In genomic region chr8:104075079-104075478, GRCm38 (mm10) we compare ENCODE assay signal across 22 mouse cellular contexts. TPM values are rescaled to one million over a fixed set of nuclear protein-coding genes. Genes with fewer than 3 reads are reported as not detected.
DNase-seq lines count a peak whose midpoint lies in the region; ATAC-seq and TF ChIP-seq lines count a peak whose summit lies in the region.
"Had no signal": no experiment of that assay in that cellular context is flagged by ENCODE, and none has a peak within 500 bp of the region (broad histone marks: within the 10 kb centered on the region; RNA-seq: fewer than 3 reads in every experiment).

No protein-coding gene starts in this region.

- peaks cover 2% of the 10 kb centered on the region; the same call in 1 of the 2 replicates for H3K4me1 ChIP-seq in heart, adult 2 months (ENCODE audit: control insufficient read depth, insufficient read depth, low read length)
- no peaks in the 10 kb centered on the region for H3K4me1 ChIP-seq in midbrain, embryonic 11.5 days (ENCODE audit: control insufficient read depth, insufficient read depth, low read length)
- no peaks in the 10 kb centered on the region for H3K4me1 ChIP-seq in midbrain, embryonic 10.5 days
- H3K4me1 ChIP-seq: forebrain, embryonic 12.5 days; hindbrain, embryonic 12.5 days had no signal

- TF ChIP-seq CTCF in heart, adult 2 months (IDR thresholded peaks at IDR 0.05): no peak

- H3K4me3 ChIP-seq in heart, adult 2 months: no peak overlapping the region
- H3K4me3 ChIP-seq in midbrain, embryonic 11.5 days (ENCODE audit: low read depth, low read length): no peak overlapping the region
- no peak overlapping the region for H3K4me3 ChIP-seq in midbrain, embryonic 10.5 days
- H3K4me3 ChIP-seq: embryonic facial prominence, embryonic 13.5 days; erythroblast, embryonic 14.5 days; forebrain, embryonic 12.5 days; forebrain, embryonic 15.5 days; hindbrain, embryonic 12.5 days; hindbrain, embryonic 15.5 days had no signal

- no peak overlapping the region for H3K9ac ChIP-seq in heart, adult 2 months (ENCODE audit: low read depth, low read length)
- H3K9ac ChIP-seq in midbrain, embryonic 11.5 days (ENCODE audit: low read length): no peak overlapping the region
- H3K9ac ChIP-seq: embryonic facial prominence, embryonic 13.5 days; forebrain, embryonic 12.5 days; forebrain, embryonic 15.5 days; hindbrain, embryonic 12.5 days; hindbrain, embryonic 15.5 days had no signal

- TF ChIP-seq POLR2A in heart, adult 2 months (IDR thresholded peaks at IDR 0.05; ENCODE audit: insufficient read depth, low read depth, low read length): no peak

- ATAC-seq in midbrain, embryonic 11.5 days (ENCODE audit: low FRiP score): no peak
- ATAC-seq: activated CD4-positive, CD25-positive, alpha-beta regulatory T cell, adult 4 months had no signal

- no peaks in the 10 kb centered on the region for H3K79me2 ChIP-seq in heart, adult 2 months (replicated peaks; ENCODE audit: control insufficient read depth, insufficient read depth, low read length)

- intact Hi-C loops in heart, adult 2 months (cut with DNase I): no loop called here

- H3K27me3 ChIP-seq in heart, adult 2 months (ENCODE audit: control insufficient read depth, insufficient read depth, low read length): no peaks in the 10 kb centered on the region
- H3K27me3 ChIP-seq in midbrain, embryonic 11.5 days (ENCODE audit: control insufficient read depth, insufficient read depth, low read length): no peaks in the 10 kb centered on the region
- no peaks in the 10 kb centered on the region for H3K27me3 ChIP-seq in midbrain, embryonic 10.5 days (ENCODE audit: low read depth, poor library complexity, severe bottlenecking)
- H3K27me3 ChIP-seq: embryonic facial prominence, embryonic 13.5 days; forebrain, embryonic 12.5 days; forebrain, embryonic 15.5 days; hindbrain, embryonic 12.5 days; hindbrain, embryonic 15.5 days had no signal

- H3K9me3 ChIP-seq in midbrain, embryonic 11.5 days (ENCODE audit: control insufficient read depth, low read length): no peaks in the 10 kb centered on the region
- H3K9me3 ChIP-seq in midbrain, embryonic 10.5 days (replicated peaks): no peaks in the 10 kb centered on the region
- H3K9me3 ChIP-seq: embryonic facial prominence, embryonic 13.5 days; forebrain, embryonic 12.5 days; forebrain, embryonic 15.5 days; hindbrain, embryonic 12.5 days; hindbrain, embryonic 15.5 days had no signal

- H3K27ac ChIP-seq in heart, adult 2 months: no peak overlapping the region
- H3K27ac ChIP-seq in midbrain, embryonic 11.5 days (ENCODE audit: low read depth, low read length): no peak overlapping the region
- H3K27ac ChIP-seq in midbrain, embryonic 10.5 days (replicated peaks): no peak overlapping the region
- H3K27ac ChIP-seq: embryonic facial prominence, embryonic 13.5 days; forebrain, embryonic 12.5 days; forebrain, embryonic 15.5 days; hindbrain, embryonic 12.5 days; hindbrain, embryonic 15.5 days had no signal

- peak; percentile 68 for DNase-seq in heart, adult 11 months
- DNase-seq in heart, adult 2 months: no peak
- peak; percentile 47 for DNase-seq in midbrain, embryonic 11.5 days (ENCODE audit: low spot score, missing footprints)
- DNase-seq in midbrain, embryonic 10.5 days (ENCODE audit: low spot score): no peak
- DNase-seq in right cerebral cortex, postnatal 4 days: peak; percentile 0
- no peak for DNase-seq in right cerebral cortex, adult 2 months (ENCODE audit: low spot score in 2 of 2)
- DNase-seq in embryo, embryonic 11 days: no peak
- DNase-seq: adrenal gland, adult 8-10 months; adrenal gland, postnatal 25 days; cerebellum, adult 11-12 months; cerebellum, adult 8-10 months; cerebellum, postnatal 36 days; gastrocnemius, postnatal 25 days had no signal

- no peaks in the 10 kb centered on the region for H3K36me3 ChIP-seq in heart, adult 2 months (ENCODE audit: control insufficient read depth, insufficient read depth, low read length)
- H3K36me3 ChIP-seq in midbrain, embryonic 11.5 days (ENCODE audit: control insufficient read depth, insufficient read depth, low read length): no peaks in the 10 kb centered on the region
- no peaks in the 10 kb centered on the region for H3K36me3 ChIP-seq in midbrain, embryonic 10.5 days
- H3K36me3 ChIP-seq: embryonic facial prominence, embryonic 13.5 days; forebrain, embryonic 12.5 days; forebrain, embryonic 15.5 days; hindbrain, embryonic 12.5 days; hindbrain, embryonic 15.5 days had no signal

- no peak overlapping the region for H3K4me2 ChIP-seq in midbrain, embryonic 11.5 days
- H3K4me2 ChIP-seq: embryonic facial prominence, embryonic 13.5 days; forebrain, embryonic 12.5 days; forebrain, embryonic 15.5 days; heart, embryonic 11.5 days; hindbrain, embryonic 12.5 days; hindbrain, embryonic 15.5 days had no signal

- TF ChIP-seq EP300 in heart, adult 2 months (IDR thresholded peaks at IDR 0.05; ENCODE audit: insufficient read depth, low read depth, low read length): no peak

- WGBS in heart, adult 2 months: 97% methylated on average over 6 of the region's 6 CpGs
- 91% methylated on average over 6 of the region's 6 CpGs for WGBS in midbrain, embryonic 11.5 days
- 81% methylated on average over 6 of the region's 6 CpGs for WGBS in midbrain, embryonic 10.5 days

RNA-seq across cellular contexts. Expression of gene Cdh5, which starts 26.3 kb away (rescaled TPM):
- 100 to 1,000 TPM; 112 to 115 TPM for total RNA-seq in heart, adult 2 months (2021)
- 113 and 128 TPM in 2 replicates for polyA plus RNA-seq in heart, adult 2 months (2012; rRNA removed)
- 18.0 and 19.0 TPM in 2 replicates for polyA plus RNA-seq in midbrain, embryonic 11.5 days (2014; fragmentation: Nextera tagmentation; extraction: Ambion mirVana)
- polyA plus RNA-seq in midbrain, embryonic 10.5 days (2016; fragmentation: Nextera tagmentation; extraction: Ambion mirVana): 12.2 and 13.9 TPM in 2 replicates
- total RNA-seq: hematopoietic stem cell, adult 5-6 weeks had no signal

Comparison
In these comparisons a context has a peak if more than half of its experiments do, and no peak if none do; other contexts are left out.
1. DNase-seq: peak in heart, adult 11 months (single experiment), midbrain, embryonic 11.5 days (single experiment) and right cerebral cortex, postnatal 4 days (single experiment); none in heart, adult 2 months (0 of 2), midbrain, embryonic 10.5 days (single experiment), right cerebral cortex, adult 2 months (0 of 2) and embryo, embryonic 11 days (single experiment).